Mouse (Mus musculus) kidney, embryonic 16.5 days (tissue): ENCODE results near the gene Emc8. TPM values are rescaled to one million over a fixed set of nuclear protein-coding genes. Genes with fewer than 3 reads are reported as not detected.
"Not testable (repeated sequence)": the region's sequence is repeated elsewhere in the genome, so short reads cannot be mapped to it uniquely, and the experiment has no call there.

Experiments used
- ATAC-seq: fragments of 200-750 bp; cut with Nextera tagmentation; 2 replicates; pipeline ENCODE4 v1.8.0; 2017; ENCODE audit warnings: moderate TSS enrichment; ENCODE audit not compliant: low FRiP score, low TSS enrichment
- H3K27ac ChIP-seq: fragments of 300-500 bp; sonication (generic); 2 replicates; pipeline ENCODE4 v1.5.1; 2014; ENCODE audit warnings: low read length
- H3K27me3 ChIP-seq: fragments of 300-500 bp; sonication (generic); 2 replicates; pipeline ENCODE4 v1.6.1; 2014; ENCODE audit warnings: low read length, control low read depth, mixed read lengths; ENCODE audit not compliant: insufficient read depth
- H3K36me3 ChIP-seq: fragments of 300-500 bp; sonication (generic); 2 replicates; pipeline ENCODE4 v1.6.1; 2014; ENCODE audit warnings: low read length, control low read depth, mixed read lengths; ENCODE audit not compliant: insufficient read depth
- H3K4me1 ChIP-seq: fragments of 300-500 bp; sonication (generic); 2 replicates; pipeline ENCODE4 v1.6.1; 2014; ENCODE audit warnings: low read length, control low read depth, mixed read lengths; ENCODE audit not compliant: insufficient read depth
- H3K4me2 ChIP-seq: fragments of 300-500 bp; sonication (generic); replicated peaks from 2 replicates; pipeline ENCODE4 v1.6.1; 2014; ENCODE audit warnings: low read depth, low read length
- H3K4me3 ChIP-seq: fragments of 300-500 bp; sonication (generic); 2 replicates; pipeline ENCODE4 v1.5.1; 2014; ENCODE audit warnings: mild to moderate bottlenecking, low read length
- H3K9ac ChIP-seq: fragments of 300-500 bp; sonication (generic); replicated peaks from 2 replicates; pipeline ENCODE4 v1.6.1; 2014; ENCODE audit warnings: low read length
- H3K9me3 ChIP-seq: fragments of 300-500 bp; sonication (generic); 2 replicates; pipeline ENCODE4 v1.6.1; 2016; ENCODE audit warnings: low read length, control low read depth
- WGBS: fragments of 180-500 bp; shearing (Covaris S2); extraction: QIAGEN DNeasy Blood & Tissue Kit; methylation state at CpG from one replicate; pipeline ENCODE4 v1.1.7; 2014; 5-methylcytosine and 5-hydroxymethylcytosine counted together
- polyA plus RNA-seq: library from polyadenylated mRNA; unstranded; fragments of >200 nt; fragmentation: Nextera tagmentation; extraction: Ambion mirVana; gene quantifications from 2 replicates; pipeline ENCODE4 v1.2.1, GENCODE M21; 2015

Emc8 gene
- polyA plus RNA-seq, 1 experiment from 2014 or later = 262 TPM

GRCm38 (mm10) chr8:120687786-120688185 lies 19.4 kb upstream of the Emc8 start:
- 56% methylated on average over 8 of the region's 8 CpGs for WGBS
- no peak for ATAC-seq
- Histone ChIP-seq H3K36me3 (no peaks in the 10 kb centered on the region), H3K27me3 (no peaks in the 10 kb centered on the region), H3K4me1 (peaks cover 2% of the 10 kb centered on the region; the same call in 1 of the 2 replicates), H3K9ac (no peak overlapping the region), H3K27ac (no peak overlapping the region), H3K4me3 (no peak overlapping the region), H3K4me2 (no peak overlapping the region), H3K9me3 (no peaks in the 10 kb centered on the region)

- no peak for ATAC-seq
- Histone ChIP-seq H3K9ac (no peak overlapping the region), H3K4me2 (no peak overlapping the region), H3K27ac (no peak overlapping the region), H3K9me3 (no peaks in the 10 kb centered on the region), H3K27me3 (no peaks in the 10 kb centered on the region), H3K4me3 (no peak overlapping the region), H3K4me1 (peaks cover 2% of the 10 kb centered on the region; the same call in 1 of the 2 replicates), H3K36me3 (no peaks in the 10 kb centered on the region)
- WGBS = 84% methylated on average over 5 of the region's 5 CpGs
These were observed 18.2 kb upstream of the Emc8 start for GRCm38 (mm10) chr8:120686576-120686975.

- WGBS = 91% methylated on average over 13 of the region's 13 CpGs
- H3K9me3 ChIP-seq = no peaks in the 10 kb centered on the region
- no peak overlapping the region for H3K9ac ChIP-seq
- no peak for ATAC-seq
- peaks cover 2% of the 10 kb centered on the region; the same call in 1 of the 2 replicates for H3K4me1 ChIP-seq
- no peaks in the 10 kb centered on the region for H3K36me3 ChIP-seq
- H3K4me3 ChIP-seq = no peak overlapping the region
- H3K4me2 ChIP-seq = no peak overlapping the region
- H3K27me3 ChIP-seq = no peaks in the 10 kb centered on the region
- H3K27ac ChIP-seq = no peak overlapping the region
These were observed 17.7 kb upstream of the Emc8 start for GRCm38 (mm10) chr8:120686051-120686450.

GRCm38 (mm10) chr8:120685591-120685990 lies 17.2 kb upstream of the Emc8 start:
- Histone ChIP-seq H3K9ac (no peak overlapping the region), H3K9me3 (no peaks in the 10 kb centered on the region)

GRCm38 (mm10) chr8:120685097-120685496 lies 16.7 kb upstream of the Emc8 start:
- Histone ChIP-seq H3K36me3 (no peaks in the 10 kb centered on the region), H3K4me1 (peaks cover 2% of the 10 kb centered on the region; the same call in 1 of the 2 replicates), H3K4me3 (no peak overlapping the region), H3K9ac (no peak overlapping the region), H3K27ac (no peak overlapping the region), H3K9me3 (no peaks in the 10 kb centered on the region), H3K4me2 (no peak overlapping the region), H3K27me3 (no peaks in the 10 kb centered on the region)
- WGBS = 64% methylated on average over 5 of the region's 5 CpGs
- ATAC-seq = no peak

More at GRCm38 (mm10) chr8:120685591-120685990, 17.2 kb upstream of the Emc8 start:
- 81% methylated on average over 8 of the region's 8 CpGs for WGBS
- Histone ChIP-seq H3K36me3 (no peaks in the 10 kb centered on the region), H3K4me2 (no peak overlapping the region), H3K4me3 (no peak overlapping the region), H3K27me3 (no peaks in the 10 kb centered on the region), H3K27ac (no peak overlapping the region), H3K4me1 (peaks cover 2% of the 10 kb centered on the region; the same call in 1 of the 2 replicates)
- no peak for ATAC-seq

GRCm38 (mm10) chr8:120684082-120684481 lies 15.7 kb upstream of the Emc8 start:
- no peak overlapping the region for H3K4me2 ChIP-seq
- no peaks in the 10 kb centered on the region for H3K9me3 ChIP-seq
- H3K27ac ChIP-seq = no peak overlapping the region
- H3K9ac ChIP-seq = no peak overlapping the region
- no peaks in the 10 kb centered on the region for H3K27me3 ChIP-seq
- no peaks in the 10 kb centered on the region for H3K36me3 ChIP-seq
- no peak overlapping the region for H3K4me3 ChIP-seq
- H3K4me1 ChIP-seq = peaks cover 2% of the 10 kb centered on the region; the same call in 1 of the 2 replicates
- no peak for ATAC-seq
- 70% methylated on average over 5 of the region's 5 CpGs for WGBS

- 16% methylated on average over 10 of the region's 10 CpGs for WGBS
- no peaks in the 10 kb centered on the region for H3K9me3 ChIP-seq
- H3K36me3 ChIP-seq = no peaks in the 10 kb centered on the region
- no peak overlapping the region for H3K9ac ChIP-seq
- H3K27me3 ChIP-seq = no peaks in the 10 kb centered on the region
- H3K4me3 ChIP-seq = no peak overlapping the region
- no peak overlapping the region for H3K4me2 ChIP-seq
- peaks cover 2% of the 10 kb centered on the region; the same call in 1 of the 2 replicates for H3K4me1 ChIP-seq
- no peak overlapping the region for H3K27ac ChIP-seq
- no peak for ATAC-seq
These were observed 15.2 kb upstream of the Emc8 start for GRCm38 (mm10) chr8:120683602-120684001.

GRCm38 (mm10) chr8:120681113-120681512 lies 12.7 kb upstream of the Emc8 start:
- WGBS = 71% methylated on average over 10 of the region's 10 CpGs
- Histone ChIP-seq H3K4me3 (no peak overlapping the region), H3K4me1 (peaks cover 2% of the 10 kb centered on the region; the same call in 1 of the 2 replicates), H3K36me3 (no peaks in the 10 kb centered on the region), H3K27me3 (no peaks in the 10 kb centered on the region), H3K27ac (no peak overlapping the region), H3K4me2 (no peak overlapping the region), H3K9ac (no peak overlapping the region), H3K9me3 (no peaks in the 10 kb centered on the region)
- ATAC-seq = no peak

GRCm38 (mm10) chr8:120680405-120680804 lies 12.0 kb upstream of the Emc8 start:
- not testable (repeated sequence) for H3K27ac ChIP-seq, ATAC-seq
- WGBS = 50% methylated on average over 7 of the region's 7 CpGs

GRCm38 (mm10) chr8:120679629-120680387 lies 11.4 kb upstream of the Emc8 start:
- Histone ChIP-seq H3K36me3 (no peaks in the 10 kb centered on the region), H3K4me3 (no peak overlapping the region), H3K4me2 (no peak overlapping the region), H3K27me3 (no peaks in the 10 kb centered on the region), H3K27ac (no peak overlapping the region), H3K9ac (no peak overlapping the region), H3K9me3 (no peaks in the 10 kb centered on the region), H3K4me1 (no peaks in the 10 kb centered on the region)
- WGBS = 43% methylated on average over 11 of the region's 11 CpGs
- ATAC-seq = no peak

More at GRCm38 (mm10) chr8:120680405-120680804, 12.0 kb upstream of the Emc8 start:
- H3K9ac ChIP-seq, H3K9me3 ChIP-seq, H3K36me3 ChIP-seq, H3K4me1 ChIP-seq, H3K4me3 ChIP-seq, H3K27me3 ChIP-seq, H3K4me2 ChIP-seq: not testable (repeated sequence)
